Mouse (Mus musculus) intestine, postnatal 0 days (tissue): Measurements from ENCODE around the gene Ephb1. TPM values are rescaled to one million over a fixed set of nuclear protein-coding genes. Genes with fewer than 3 reads are reported as not detected.

Experiments used
- ATAC-seq: fragments of 200-750 bp; cut with Nextera tagmentation; 2 replicates; pipeline ENCODE4 v1.8.0; 2017; ENCODE audit warnings: mild to moderate bottlenecking, moderate TSS enrichment, moderate library complexity
- H3K27ac ChIP-seq: fragments of 300-500 bp; sonication (generic); 2 replicates; pipeline ENCODE4 v1.5.1; 2014; ENCODE audit warnings: mild to moderate bottlenecking, low read depth, low read length, moderate library complexity
- H3K27me3 ChIP-seq: fragments of 300-500 bp; sonication (generic); replicated peaks from 2 replicates; pipeline ENCODE4 v1.6.1; 2014; ENCODE audit warnings: low read length, mixed read lengths; ENCODE audit not compliant: control insufficient read depth, insufficient read depth
- H3K36me3 ChIP-seq: fragments of 300-500 bp; sonication (generic); 2 replicates; pipeline ENCODE4 v1.6.1; 2014; ENCODE audit warnings: mild to moderate bottlenecking, moderate library complexity; ENCODE audit not compliant: control insufficient read depth, insufficient read depth
- H3K4me1 ChIP-seq: fragments of 300-500 bp; sonication (generic); replicated peaks from 2 replicates; pipeline ENCODE4 v1.6.1; 2014; ENCODE audit warnings: antibody characterized with exemption, low read length, mixed read lengths; ENCODE audit not compliant: control insufficient read depth, insufficient read depth
- H3K4me2 ChIP-seq: fragments of 300-500 bp; sonication (generic); replicated peaks from 2 replicates; pipeline ENCODE4 v1.6.1; 2014; ENCODE audit warnings: low read depth, mild to moderate bottlenecking, moderate library complexity
- H3K4me3 ChIP-seq: fragments of 300-500 bp; sonication (generic); 2 replicates; pipeline ENCODE4 v1.5.1; 2014; ENCODE audit warnings: low read depth, low read length
- H3K9ac ChIP-seq: fragments of 300-500 bp; sonication (generic); 2 replicates; pipeline ENCODE4 v1.6.1; 2014; ENCODE audit warnings: mild to moderate bottlenecking, low read depth, low read length
- H3K9me3 ChIP-seq: fragments of 300-500 bp; sonication (generic); 2 replicates; pipeline ENCODE4 v1.6.1; 2016; ENCODE audit warnings: mixed run types; ENCODE audit not compliant: control insufficient read depth
- CTCF ChIP-seq: sonication (generic); IDR thresholded peaks from 2 replicates; pipeline ENCODE4 v1.5.1; 2016; ENCODE audit warnings: low read depth, mild to moderate bottlenecking, control low read depth, antibody characterized with exemption, moderate library complexity
- WGBS: fragments of 180-500 bp; shearing (Covaris S2); extraction: QIAGEN DNeasy Blood & Tissue Kit; methylation state at CpG from one replicate; pipeline ENCODE4 v1.1.7; 2014; 5-methylcytosine and 5-hydroxymethylcytosine counted together
- polyA plus RNA-seq: library from polyadenylated mRNA; unstranded; fragments of >200 nt; fragmentation: Nextera tagmentation; extraction: Ambion mirVana; gene quantifications from 2 replicates; pipeline ENCODE4 v1.2.1, GENCODE M21; 2015

The Ephb1 gene
- polyA plus RNA-seq, 1 experiment from 2014 or later = 1.3 TPM

- Histone ChIP-seq H3K4me3 (no peak overlapping the region), H3K9ac (no peak overlapping the region), H3K27me3 (no peaks in the 10 kb centered on the region), H3K36me3 (no peaks in the 10 kb centered on the region), H3K27ac (no peak overlapping the region), H3K4me2 (no peak overlapping the region), H3K4me1 (no peaks in the 10 kb centered on the region), H3K9me3 (no peaks in the 10 kb centered on the region)
- ATAC-seq = no peak
- no peak for TF ChIP-seq CTCF
- WGBS = 25% methylated on average over 3 of the region's 3 CpGs
Measured at GRCm38 (mm10) chr9:102304796-102305195, 49.7 kb downstream of the Ephb1 start.

- ATAC-seq = no peak
- H3K4me1 ChIP-seq = no peaks in the 10 kb centered on the region
- no peaks in the 10 kb centered on the region for H3K27me3 ChIP-seq
- H3K27ac ChIP-seq = no peak overlapping the region
- H3K4me3 ChIP-seq = no peak overlapping the region
- 62% methylated on average over 13 of the region's 13 CpGs for WGBS
- H3K9me3 ChIP-seq = no peaks in the 10 kb centered on the region
- H3K36me3 ChIP-seq = no peaks in the 10 kb centered on the region
- no peak overlapping the region for H3K4me2 ChIP-seq
- H3K9ac ChIP-seq = no peak overlapping the region
- no peak for TF ChIP-seq CTCF
Measured at GRCm38 (mm10) chr9:102303882-102304281, 50.6 kb downstream of the Ephb1 start.

- no peak for ATAC-seq
- Histone ChIP-seq H3K27ac (no peak overlapping the region), H3K4me1 (no peaks in the 10 kb centered on the region), H3K9ac (no peak overlapping the region), H3K36me3 (no peaks in the 10 kb centered on the region), H3K4me3 (no peak overlapping the region), H3K9me3 (no peaks in the 10 kb centered on the region), H3K4me2 (no peak overlapping the region), H3K27me3 (no peaks in the 10 kb centered on the region)
- WGBS = 80% methylated on average over 4 of the region's 4 CpGs
- TF ChIP-seq CTCF = no peak
Measured at GRCm38 (mm10) chr9:102300985-102301384, 53.5 kb downstream of the Ephb1 start.

- H3K4me2 ChIP-seq = no peak overlapping the region
- H3K36me3 ChIP-seq = no peaks in the 10 kb centered on the region
- H3K4me3 ChIP-seq = no peak overlapping the region
- no peaks in the 10 kb centered on the region for H3K27me3 ChIP-seq
- H3K27ac ChIP-seq = no peak overlapping the region
- WGBS = 78% methylated on average over 8 of the region's 8 CpGs
- ATAC-seq = no peak
- H3K9me3 ChIP-seq = no peaks in the 10 kb centered on the region
- no peak overlapping the region for H3K9ac ChIP-seq
- TF ChIP-seq CTCF = no peak
- H3K4me1 ChIP-seq = no peaks in the 10 kb centered on the region
Measured at GRCm38 (mm10) chr9:102298741-102299140, 55.8 kb downstream of the Ephb1 start.

- TF ChIP-seq CTCF = no peak
- no peak overlapping the region for H3K4me3 ChIP-seq
- no peaks in the 10 kb centered on the region for H3K9me3 ChIP-seq
- H3K4me1 ChIP-seq = no peaks in the 10 kb centered on the region
- no peak for ATAC-seq
- no peak overlapping the region for H3K27ac ChIP-seq
- H3K4me2 ChIP-seq = no peak overlapping the region
- H3K9ac ChIP-seq = no peak overlapping the region
- H3K27me3 ChIP-seq = no peaks in the 10 kb centered on the region
- WGBS = 81% methylated on average over 5 of the region's 5 CpGs
- no peaks in the 10 kb centered on the region for H3K36me3 ChIP-seq
Measured at GRCm38 (mm10) chr9:102297986-102298385, 56.5 kb downstream of the Ephb1 start.

- H3K4me1 ChIP-seq = no peaks in the 10 kb centered on the region
- no peak for ATAC-seq
- no peaks in the 10 kb centered on the region for H3K36me3 ChIP-seq
- no peak overlapping the region for H3K27ac ChIP-seq
- 68% methylated on average over 3 of the region's 3 CpGs for WGBS
- no peaks in the 10 kb centered on the region for H3K27me3 ChIP-seq
- H3K4me3 ChIP-seq = no peak overlapping the region
- H3K4me2 ChIP-seq = no peak overlapping the region
- no peak overlapping the region for H3K9ac ChIP-seq
- TF ChIP-seq CTCF = no peak
- H3K9me3 ChIP-seq = no peaks in the 10 kb centered on the region
Measured at GRCm38 (mm10) chr9:102297176-102297575, 57.3 kb downstream of the Ephb1 start.

- TF ChIP-seq CTCF = no peak
- H3K27ac ChIP-seq = no peak overlapping the region
- H3K9me3 ChIP-seq = no peaks in the 10 kb centered on the region
- no peaks in the 10 kb centered on the region for H3K36me3 ChIP-seq
- no peak for ATAC-seq
- no peak overlapping the region for H3K4me3 ChIP-seq
- H3K4me2 ChIP-seq = no peak overlapping the region
- WGBS = 81% methylated on average over 3 of the region's 3 CpGs
- no peaks in the 10 kb centered on the region for H3K27me3 ChIP-seq
- H3K9ac ChIP-seq = no peak overlapping the region
- no peaks in the 10 kb centered on the region for H3K4me1 ChIP-seq
Measured at GRCm38 (mm10) chr9:102293605-102294004, 60.9 kb downstream of the Ephb1 start.
